Mouse (Mus musculus) hindbrain, embryonic 12.5 days (tissue): ENCODE measurements at regions not wholly inside any gene's neighbourhood (a gene's known extent, or its start where the extent isn't known, plus 50 kb on each side); places are given as distances from the start of the nearest gene placed in this dataset.

ENCODE experiments used
- ATAC-seq: fragments of 200-750 bp; cut with Nextera tagmentation; 2 replicates; pipeline ENCODE4 v1.8.0; 2017; ENCODE audit warnings: moderate TSS enrichment; ENCODE audit not compliant: low FRiP score
- H3K27ac ChIP-seq: fragments of 300-500 bp; sonication (generic); 2 replicates; pipeline ENCODE4 v1.5.1; 2016; ENCODE audit warnings: mild to moderate bottlenecking
- H3K27me3 ChIP-seq: fragments of 300-500 bp; sonication (generic); 2 replicates; pipeline ENCODE4 v1.6.1; 2016; ENCODE audit warnings: mild to moderate bottlenecking
- H3K36me3 ChIP-seq: fragments of 300-500 bp; sonication (generic); 2 replicates; pipeline ENCODE4 v1.6.1; 2016; ENCODE audit warnings: mild to moderate bottlenecking
- H3K4me1 ChIP-seq: fragments of 300-500 bp; sonication (generic); 2 replicates; pipeline ENCODE4 v1.6.1; 2016
- H3K4me2 ChIP-seq: fragments of 300-500 bp; sonication (generic); replicated peaks from 2 replicates; pipeline ENCODE4 v1.6.1; 2016; ENCODE audit warnings: mild to moderate bottlenecking
- H3K4me3 ChIP-seq: fragments of 300-500 bp; sonication (generic); 2 replicates; pipeline ENCODE4 v1.5.1; 2016; ENCODE audit warnings: mild to moderate bottlenecking
- H3K9ac ChIP-seq: fragments of 300-500 bp; sonication (generic); 2 replicates; pipeline ENCODE4 v1.6.1; 2016; ENCODE audit warnings: mild to moderate bottlenecking, moderate library complexity
- H3K9me3 ChIP-seq: fragments of 300-500 bp; sonication (generic); replicated peaks from 2 replicates; pipeline ENCODE4 v1.6.1; 2016; ENCODE audit warnings: mild to moderate bottlenecking
- WGBS: fragments of 180-500 bp; shearing (Covaris S2); methylation state at CpG from one replicate; pipeline ENCODE4 v1.1.7; 2016; 5-methylcytosine and 5-hydroxymethylcytosine counted together

DNA sequence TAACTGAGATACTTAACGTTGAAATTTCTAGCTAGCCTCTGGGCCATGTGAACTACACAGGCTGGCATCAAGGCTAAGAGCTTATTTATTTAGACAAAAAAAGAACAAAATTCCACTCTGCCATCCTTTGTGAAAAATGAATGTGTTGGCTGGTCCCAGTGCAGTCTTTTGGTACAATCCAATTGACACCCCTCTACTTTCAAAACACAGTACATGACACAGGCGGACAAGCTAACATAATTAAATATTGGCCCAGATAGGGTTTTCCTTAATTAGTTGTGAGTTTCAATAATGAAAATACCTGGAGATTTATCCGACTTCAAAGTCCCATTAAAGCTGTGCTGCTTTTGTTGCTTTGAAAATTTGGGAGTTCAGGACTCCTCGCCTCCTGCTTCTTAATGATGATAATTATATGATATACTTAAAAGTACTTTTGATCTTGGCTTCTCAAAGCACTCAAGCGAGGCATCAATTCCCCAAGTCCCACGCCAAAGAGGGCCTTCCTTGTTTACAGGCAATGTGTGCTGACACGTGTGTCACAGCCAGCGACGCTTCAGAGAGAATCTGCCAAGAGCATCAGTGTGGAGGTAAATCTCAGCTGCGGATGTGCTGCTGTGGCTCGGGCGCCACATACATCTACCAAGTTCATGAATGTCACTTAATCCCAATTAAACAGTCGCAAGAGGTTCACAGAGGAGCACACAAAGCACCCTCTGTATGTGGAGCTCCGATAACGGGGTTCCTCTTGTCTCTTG is 429.5 kb upstream of the Fam92a start:
- WGBS, result 80% methylated on average over 15 of the region's 15 CpGs
- H3K9ac ChIP-seq, result no peak overlapping the region
- H3K27ac ChIP-seq, result no peak overlapping the region
- no peak overlapping the region for H3K4me2 ChIP-seq
- no peaks in the 10 kb centered on the region for H3K9me3 ChIP-seq
- no peaks in the 10 kb centered on the region for H3K36me3 ChIP-seq
- H3K4me3 ChIP-seq, result no peak overlapping the region
- no peaks in the 10 kb centered on the region for H3K27me3 ChIP-seq
- ATAC-seq, result no peak
- no peaks in the 10 kb centered on the region for H3K4me1 ChIP-seq

DNA sequence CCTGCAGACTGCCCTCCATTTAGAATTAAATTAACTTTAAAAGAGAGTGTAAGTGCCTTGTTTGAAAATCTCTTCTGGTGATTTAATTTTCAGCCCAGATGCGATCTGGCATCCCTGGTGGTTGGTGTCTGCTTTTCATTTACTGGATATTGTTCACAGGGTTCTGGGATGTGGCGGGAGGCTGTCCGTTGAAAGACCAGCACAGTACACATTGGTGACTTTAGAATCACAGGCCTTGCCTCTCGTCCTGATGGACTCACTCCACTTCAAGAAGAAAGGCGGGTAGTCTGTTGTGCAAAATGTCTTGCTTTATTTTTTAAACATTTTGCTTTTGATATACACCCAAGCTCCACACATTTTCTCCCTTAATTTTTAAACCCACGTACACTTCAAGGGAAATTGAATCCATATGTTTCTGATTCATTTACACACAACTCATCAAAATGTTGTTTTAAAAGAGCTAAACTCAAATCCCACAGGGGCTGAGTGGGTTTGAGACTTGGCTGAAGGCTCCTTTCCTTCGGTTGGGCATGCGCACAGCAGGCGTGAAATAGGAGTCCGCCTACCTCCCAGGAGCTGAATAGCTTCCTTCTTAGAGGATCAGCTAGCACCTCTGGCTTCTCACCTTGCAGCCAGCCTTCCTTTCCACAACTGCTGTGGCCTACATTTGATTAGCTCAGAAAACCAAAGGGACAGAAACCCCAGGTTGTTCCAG is 424.1 kb upstream of the Fam92a start:
- Histone ChIP-seq H3K4me1 (no peaks in the 10 kb centered on the region), H3K36me3 (no peaks in the 10 kb centered on the region), H3K9ac (no peak overlapping the region), H3K27me3 (no peaks in the 10 kb centered on the region), H3K4me2 (no peak overlapping the region), H3K9me3 (no peaks in the 10 kb centered on the region), H3K27ac (no peak overlapping the region), H3K4me3 (no peak overlapping the region)
- WGBS, result 57% methylated on average over 10 of the region's 10 CpGs
- ATAC-seq, result no peak

DNA sequence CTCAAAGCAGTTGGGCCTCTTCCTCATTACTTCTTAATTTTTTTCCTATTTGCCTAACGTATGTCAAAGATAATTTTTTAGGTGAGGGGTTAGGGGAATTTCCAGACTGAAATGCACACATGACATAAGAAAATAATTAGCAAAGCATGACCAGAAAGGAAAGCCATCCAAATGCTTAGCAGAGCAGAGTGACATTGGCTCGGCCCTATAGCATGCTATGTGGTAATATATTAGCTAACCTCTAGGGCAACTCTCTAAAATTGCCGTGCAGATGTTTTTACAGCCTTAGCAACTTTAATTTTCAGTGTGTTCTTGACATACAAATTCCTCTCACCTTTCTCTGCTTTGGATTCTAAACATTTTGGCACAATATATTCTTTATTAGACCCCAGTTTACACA is 421.2 kb upstream of the Fam92a start:
- H3K36me3 ChIP-seq, result no peaks in the 10 kb centered on the region
- H3K27ac ChIP-seq, result no peak overlapping the region
- WGBS, result 68% methylated on average over 3 of the region's 3 CpGs
- H3K9me3 ChIP-seq, result no peaks in the 10 kb centered on the region
- H3K4me2 ChIP-seq, result no peak overlapping the region
- no peak overlapping the region for H3K4me3 ChIP-seq
- H3K27me3 ChIP-seq, result no peaks in the 10 kb centered on the region
- no peaks in the 10 kb centered on the region for H3K4me1 ChIP-seq
- ATAC-seq, result no peak
- H3K9ac ChIP-seq, result no peak overlapping the region

DNA sequence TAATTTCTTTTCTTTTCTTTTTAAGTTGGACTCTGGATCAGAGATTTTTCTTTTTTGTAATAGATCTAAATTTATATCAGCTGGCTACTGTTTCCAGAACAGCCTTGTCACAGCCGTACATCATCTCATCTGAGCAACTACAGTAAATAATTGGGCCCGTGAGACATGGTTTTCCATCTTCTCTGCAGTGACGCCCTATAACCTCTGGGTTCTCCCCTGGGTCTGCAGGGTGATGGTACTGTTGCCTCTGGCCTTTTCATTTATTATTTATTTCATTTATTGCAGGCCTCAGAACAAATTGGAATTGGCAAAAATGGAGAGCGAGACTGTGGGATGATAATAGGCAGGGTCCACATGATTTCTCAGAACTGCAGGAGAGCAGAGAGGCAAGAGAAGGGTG is 406.3 kb upstream of the Fam92a start:
- Histone ChIP-seq H3K27ac (no peak overlapping the region), H3K9me3 (no peaks in the 10 kb centered on the region), H3K36me3 (no peaks in the 10 kb centered on the region), H3K27me3 (no peaks in the 10 kb centered on the region), H3K4me1 (no peaks in the 10 kb centered on the region), H3K4me2 (no peak overlapping the region), H3K9ac (no peak overlapping the region), H3K4me3 (no peak overlapping the region)
- WGBS, result 47% methylated on average over 4 of the region's 4 CpGs
- peak; percentile 46; the same call in 1 of the 2 replicates for ATAC-seq

DNA sequence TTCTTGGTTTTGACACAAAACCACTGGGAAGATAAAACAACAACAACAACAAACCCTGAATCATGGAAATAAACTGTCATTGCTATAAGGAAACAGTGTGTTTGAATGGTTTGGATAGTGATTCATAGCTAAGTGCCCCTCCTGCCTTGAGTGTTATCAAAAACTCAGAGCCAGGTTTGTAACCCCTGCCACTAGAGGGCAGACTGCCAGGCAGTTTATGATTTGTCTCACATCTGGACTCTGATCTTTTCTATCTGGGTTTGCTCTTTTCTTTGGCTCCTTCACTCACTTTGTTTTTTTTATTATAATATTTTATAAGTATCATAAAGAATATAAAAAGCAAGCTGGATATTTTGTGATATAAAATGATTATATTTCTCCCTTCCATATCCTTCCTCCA is 400.1 kb upstream of the Fam92a start:
- Histone ChIP-seq H3K9ac (no peak overlapping the region), H3K9me3 (no peaks in the 10 kb centered on the region), H3K27ac (no peak overlapping the region), H3K4me3 (no peak overlapping the region), H3K4me1 (peaks cover 9% of the 10 kb centered on the region), H3K4me2 (no peak overlapping the region), H3K27me3 (no peaks in the 10 kb centered on the region), H3K36me3 (no peaks in the 10 kb centered on the region)
- ATAC-seq, result no peak

DNA sequence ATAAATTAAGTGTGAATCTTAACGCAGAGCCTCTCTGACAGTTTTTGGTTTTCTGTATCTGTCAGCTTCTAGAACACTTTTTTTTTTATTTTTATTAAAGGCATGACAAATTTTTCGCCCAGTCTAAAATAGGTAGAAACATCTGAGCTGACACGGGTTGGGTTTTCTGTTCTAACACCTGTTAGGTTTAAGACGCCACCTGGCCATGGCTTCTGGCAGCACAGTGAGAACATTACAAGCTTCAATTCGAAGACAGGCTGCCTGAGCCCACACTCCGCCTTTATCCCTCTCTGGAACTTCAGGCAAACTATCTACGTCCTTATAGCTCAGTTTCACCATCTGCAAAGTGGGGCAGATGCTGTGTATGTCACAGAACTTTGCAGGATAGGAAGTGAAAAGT is 398.9 kb upstream of the Fam92a start:
- ATAC-seq, result no peak
- Histone ChIP-seq H3K27ac (no peak overlapping the region), H3K4me3 (no peak overlapping the region), H3K4me1 (peaks cover 9% of the 10 kb centered on the region), H3K4me2 (no peak overlapping the region), H3K9ac (no peak overlapping the region), H3K27me3 (no peaks in the 10 kb centered on the region), H3K9me3 (no peaks in the 10 kb centered on the region), H3K36me3 (no peaks in the 10 kb centered on the region)
- 82% methylated on average over 7 of the region's 7 CpGs for WGBS

DNA sequence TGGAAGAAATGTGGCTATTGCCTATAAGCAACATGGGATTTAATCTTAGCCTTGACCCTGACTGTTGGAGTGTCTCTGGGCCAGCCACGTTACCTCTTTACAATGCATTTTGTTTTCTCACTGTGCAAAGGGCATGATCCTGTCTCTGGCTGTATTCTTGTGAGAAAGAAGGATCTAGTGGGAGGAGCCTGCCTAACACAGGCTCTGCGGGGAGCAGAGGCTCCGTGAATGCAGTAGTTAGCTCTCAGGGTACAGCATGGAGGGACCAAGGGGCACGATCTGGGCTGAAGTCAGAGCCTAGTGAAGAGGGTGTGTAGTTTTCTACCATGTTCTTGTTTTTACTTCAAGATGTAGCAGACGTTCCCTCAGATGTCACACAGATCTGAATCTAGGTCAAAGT is 395.8 kb upstream of the Fam92a start:
- Histone ChIP-seq H3K27ac (no peak overlapping the region), H3K27me3 (no peaks in the 10 kb centered on the region), H3K9me3 (no peaks in the 10 kb centered on the region), H3K9ac (no peak overlapping the region), H3K4me3 (no peak overlapping the region), H3K4me2 (no peak overlapping the region), H3K4me1 (peaks cover 9% of the 10 kb centered on the region), H3K36me3 (no peaks in the 10 kb centered on the region)
- 14% methylated on average over 5 of the region's 5 CpGs for WGBS
- no peak; the same call in 1 of the 2 replicates for ATAC-seq

DNA sequence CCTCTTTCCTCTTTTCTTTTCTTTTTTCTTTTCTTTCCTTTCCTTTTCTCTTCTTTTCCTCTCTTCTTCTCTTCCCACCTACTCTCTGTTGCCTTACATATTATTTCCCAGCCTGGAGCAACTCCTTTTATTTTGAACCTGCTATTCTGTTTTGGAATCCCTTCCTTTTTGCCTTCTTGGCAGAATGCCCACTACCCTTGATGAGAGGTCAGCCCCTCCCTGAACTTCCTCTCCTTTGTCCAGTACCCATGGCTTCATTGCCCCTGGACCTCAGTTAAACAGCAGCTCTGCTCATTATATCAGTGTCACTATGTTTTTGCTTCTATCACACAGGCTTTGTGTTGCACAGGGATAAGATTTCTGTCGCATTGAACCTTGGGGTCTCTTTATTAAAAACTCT is 391.2 kb upstream of the Fam92a start:
- H3K27me3 ChIP-seq, result no peaks in the 10 kb centered on the region
- no peak overlapping the region for H3K27ac ChIP-seq
- no peaks in the 10 kb centered on the region for H3K36me3 ChIP-seq
- no peaks in the 10 kb centered on the region for H3K9me3 ChIP-seq
- H3K4me3 ChIP-seq, result no peak overlapping the region
- H3K4me1 ChIP-seq, result peaks cover 9% of the 10 kb centered on the region
- H3K4me2 ChIP-seq, result no peak overlapping the region
- no peak overlapping the region for H3K9ac ChIP-seq
- no peak for ATAC-seq
- WGBS, result 51% methylated on average over 1 of the region's 1 CpGs

DNA sequence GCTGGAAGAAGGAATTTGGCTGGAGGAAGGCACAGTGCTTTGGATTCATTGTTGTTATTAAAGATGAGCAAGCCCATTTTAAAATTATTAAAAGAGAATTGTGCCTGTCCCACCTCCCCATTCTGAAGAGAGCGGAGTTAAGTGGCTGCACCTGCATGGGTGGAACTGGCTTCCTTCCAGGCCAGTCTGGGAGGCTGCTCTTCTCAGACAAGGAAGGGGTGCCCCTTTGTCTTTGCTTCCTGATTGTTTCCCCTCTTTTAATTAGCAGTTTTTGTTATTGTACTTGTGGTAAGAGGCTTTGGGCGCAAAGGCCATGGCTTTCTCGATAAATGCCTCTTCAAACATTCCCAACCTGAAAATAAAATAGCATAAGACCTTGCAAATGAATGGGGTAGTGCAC is 388.7 kb upstream of the Fam92a start:
- no peak overlapping the region for H3K4me3 ChIP-seq
- no peaks in the 10 kb centered on the region for H3K9me3 ChIP-seq
- no peak overlapping the region for H3K9ac ChIP-seq
- peaks cover 3% of the 10 kb centered on the region; the same call in 1 of the 2 replicates for H3K4me1 ChIP-seq
- H3K36me3 ChIP-seq, result no peaks in the 10 kb centered on the region
- no peak overlapping the region for H3K27ac ChIP-seq
- ATAC-seq, result no peak
- WGBS, result 75% methylated on average over 3 of the region's 3 CpGs
- no peaks in the 10 kb centered on the region; the same call in 1 of the 2 replicates for H3K27me3 ChIP-seq
- no peak overlapping the region for H3K4me2 ChIP-seq

DNA sequence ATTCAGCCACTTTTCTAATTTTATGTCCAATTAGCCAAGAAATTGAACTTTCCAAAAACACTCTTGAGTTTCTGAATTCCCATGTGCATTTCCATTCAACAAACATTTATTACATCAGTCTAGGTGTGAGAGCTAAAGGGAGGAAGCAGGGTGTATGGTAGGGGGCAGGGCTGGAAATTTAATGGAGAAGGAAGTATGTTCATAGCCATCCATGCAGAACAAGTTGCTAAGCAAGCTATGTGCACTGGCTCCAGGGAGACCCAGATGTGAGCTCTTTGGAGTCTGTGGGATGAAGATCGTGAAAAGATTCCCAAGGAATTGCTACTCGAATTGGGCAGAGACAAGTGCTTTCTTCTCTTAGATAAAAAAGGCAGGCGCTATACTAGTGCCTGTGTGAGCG is 388.2 kb upstream of the Fam92a start:
- H3K9me3 ChIP-seq, result no peaks in the 10 kb centered on the region

DNA sequence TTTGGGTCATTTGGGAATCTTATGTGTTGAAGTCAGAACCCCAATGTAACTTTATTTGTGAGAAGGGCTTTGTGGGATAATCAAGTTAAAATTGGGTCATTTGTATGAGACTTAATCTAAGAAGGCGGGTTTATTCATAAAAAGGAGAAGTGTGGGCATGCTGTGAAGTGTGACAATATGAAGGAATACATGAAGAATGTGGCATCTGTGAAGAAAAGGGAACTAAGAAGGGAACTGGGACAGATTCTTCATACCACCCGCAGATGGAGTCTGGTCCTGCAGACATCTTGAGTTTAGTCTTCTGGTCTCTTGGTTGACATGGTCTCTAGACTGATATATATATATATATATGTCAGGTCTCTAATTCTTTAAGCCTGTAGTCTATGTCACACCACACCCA is 385.3 kb upstream of the Fam92a start:
- Histone ChIP-seq H3K27ac (no peak overlapping the region), H3K27me3 (no peaks in the 10 kb centered on the region; the same call in 1 of the 2 replicates), H3K9me3 (no peaks in the 10 kb centered on the region), H3K4me2 (no peak overlapping the region), H3K9ac (no peak overlapping the region), H3K36me3 (no peaks in the 10 kb centered on the region), H3K4me1 (peaks cover 3% of the 10 kb centered on the region; the same call in 1 of the 2 replicates), H3K4me3 (no peak overlapping the region)
- WGBS, result 86% methylated on average over 2 of the region's 2 CpGs
- no peak for ATAC-seq

More for the DNA sequence above, 388.2 kb upstream of the Fam92a start:
- Histone ChIP-seq H3K27ac (no peak overlapping the region), H3K4me3 (no peak overlapping the region), H3K36me3 (no peaks in the 10 kb centered on the region), H3K27me3 (no peaks in the 10 kb centered on the region; the same call in 1 of the 2 replicates), H3K4me2 (no peak overlapping the region), H3K4me1 (peaks cover 3% of the 10 kb centered on the region; the same call in 1 of the 2 replicates), H3K9ac (no peak overlapping the region)
- ATAC-seq, result no peak
- WGBS, result 81% methylated on average over 4 of the region's 4 CpGs

DNA sequence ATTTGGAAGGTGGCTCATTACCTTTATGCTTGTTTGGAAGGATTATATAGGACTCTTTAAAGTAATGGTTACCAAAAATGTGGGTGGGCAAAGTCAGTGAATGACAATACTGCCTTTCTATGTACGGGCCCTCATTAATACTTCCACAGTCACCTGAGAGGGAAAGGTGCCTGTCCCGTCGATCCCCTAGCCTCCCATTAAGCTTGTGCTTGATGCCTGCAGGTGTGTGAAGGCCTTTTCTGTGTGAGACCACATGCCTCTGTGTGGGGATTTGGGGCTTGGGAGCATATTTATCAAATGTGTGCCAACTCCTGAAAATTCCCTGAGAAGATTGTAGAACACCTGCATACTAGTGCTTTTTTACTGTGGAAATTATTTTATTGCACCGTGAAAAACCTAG is 377.4 kb upstream of the Fam92a start:
- 89% methylated on average over 4 of the region's 4 CpGs for WGBS
- Histone ChIP-seq H3K4me3 (no peak overlapping the region), H3K9ac (no peak overlapping the region), H3K36me3 (no peaks in the 10 kb centered on the region), H3K27ac (no peak overlapping the region), H3K9me3 (no peaks in the 10 kb centered on the region), H3K27me3 (no peaks in the 10 kb centered on the region), H3K4me1 (no peaks in the 10 kb centered on the region), H3K4me2 (no peak overlapping the region)
- ATAC-seq, result no peak

DNA sequence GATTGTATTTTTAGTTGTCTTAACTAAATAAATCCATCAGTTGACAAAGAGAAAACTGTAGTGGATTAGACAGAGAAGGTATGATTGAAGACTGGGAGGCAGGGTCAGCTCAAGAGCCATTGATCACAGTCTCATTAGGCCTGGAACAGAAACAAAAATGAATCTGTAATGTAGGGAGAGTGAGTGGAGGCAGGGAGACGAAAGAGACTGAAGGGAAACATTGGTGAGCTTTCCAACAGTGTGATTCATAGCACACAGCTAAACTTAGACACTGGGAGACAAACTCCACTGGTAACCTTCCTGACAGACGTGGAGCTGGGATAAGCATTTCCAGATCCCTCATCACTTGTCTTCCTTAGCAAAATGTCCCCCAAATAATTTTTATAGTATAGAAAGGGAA is 372.1 kb upstream of the Fam92a start:
- no peak overlapping the region for H3K4me3 ChIP-seq
- no peak overlapping the region for H3K9ac ChIP-seq
- WGBS, result 49% methylated on average over 2 of the region's 2 CpGs
- ATAC-seq, result no peak
- H3K9me3 ChIP-seq, result no peaks in the 10 kb centered on the region
- H3K36me3 ChIP-seq, result no peaks in the 10 kb centered on the region
- peaks cover 7% of the 10 kb centered on the region for H3K4me1 ChIP-seq
- no peak overlapping the region for H3K27ac ChIP-seq
- H3K27me3 ChIP-seq, result no peaks in the 10 kb centered on the region
- H3K4me2 ChIP-seq, result no peak overlapping the region
